Mouse (Mus musculus) ES-Bruce4 (cell line): ENCODE results near the gene Calm3. TPM values are rescaled to one million over a fixed set of nuclear protein-coding genes. Genes with fewer than 3 reads are reported as not detected.

ENCODE experiments used
- H3K27ac ChIP-seq: 2 replicates; pipeline ENCODE4 v1.5.1; 2012; ENCODE audit warnings: low read length, inconsistent platforms; ENCODE audit not compliant: insufficient read depth
- H3K27me3 ChIP-seq: 2 replicates; pipeline ENCODE4 v1.6.1; 2012; ENCODE audit warnings: mild to moderate bottlenecking, low read length, inconsistent platforms; ENCODE audit not compliant: control insufficient read depth, poor library complexity, insufficient read depth, severe bottlenecking
- H3K36me3 ChIP-seq: 2 replicates; pipeline ENCODE4 v1.6.1; 2012; ENCODE audit warnings: inconsistent platforms, mild to moderate bottlenecking, low read length, moderate library complexity; ENCODE audit not compliant: control insufficient read depth, poor library complexity, insufficient read depth, severe bottlenecking
- H3K4me1 ChIP-seq: one replicate; pipeline ENCODE4 v1.8.1; 2011; ENCODE audit warnings: low read length; ENCODE audit not compliant: control insufficient read depth, insufficient read depth
- H3K4me3 ChIP-seq: 2 replicates; pipeline ENCODE4 v1.5.1; 2011; ENCODE audit warnings: low read depth, mild to moderate bottlenecking, low read length
- H3K9ac ChIP-seq: 2 replicates; pipeline ENCODE4 v1.6.1; 2012; ENCODE audit warnings: low read depth, mild to moderate bottlenecking, inconsistent platforms; ENCODE audit not compliant: poor library complexity, severe bottlenecking
- H3K9me3 ChIP-seq: replicated peaks from 2 replicates; pipeline ENCODE4 v1.6.1; 2012; ENCODE audit warnings: mild to moderate bottlenecking, low read length, inconsistent platforms; ENCODE audit not compliant: control insufficient read depth, poor library complexity, insufficient read depth, severe bottlenecking
- CTCF ChIP-seq: IDR thresholded peaks from one replicate; pipeline ENCODE4 v1.8.1; 2011; ENCODE audit warnings: low read depth, low read length
- EP300 ChIP-seq: IDR thresholded peaks from 2 replicates; pipeline ENCODE4 v1.6.1; 2011; ENCODE audit warnings: low read depth, low read length; ENCODE audit not compliant: insufficient read depth
- POLR2A ChIP-seq: IDR thresholded peaks from one replicate; pipeline ENCODE4 v1.8.1; 2011; ENCODE audit warnings: low read length; ENCODE audit not compliant: insufficient read depth
- polyA plus RNA-seq: library from polyadenylated mRNA; stranded (reverse); fragments of >200 nt; gene quantifications from 2 replicates; pipeline ENCODE4 v1.2.4, GENCODE M21; 2011; ENCODE audit warnings: low read depth; ENCODE audit not compliant: missing spikeins, insufficient read depth, insufficient read length

The Calm3 gene
- polyA plus RNA-seq, 1 experiment = 358 TPM

DNA sequence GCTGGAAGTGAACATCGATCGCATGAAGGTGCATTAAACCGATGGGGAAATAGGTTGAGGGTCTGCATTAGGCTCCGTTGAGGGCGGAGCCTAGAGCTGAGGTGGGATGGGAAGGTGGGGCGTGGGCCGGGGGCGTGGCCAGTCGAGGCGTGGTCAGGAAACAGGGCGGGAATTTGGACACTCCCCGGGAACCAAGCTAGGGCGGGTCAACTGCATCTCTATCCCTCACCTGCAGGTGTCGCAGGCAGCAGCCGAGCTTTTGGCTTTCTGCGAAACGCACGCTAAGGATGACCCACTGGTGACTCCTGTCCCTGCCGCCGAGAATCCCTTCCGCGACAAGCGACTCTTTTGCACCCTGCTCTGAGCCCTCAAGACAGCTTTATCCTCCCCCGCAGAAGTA is 28.9 kb downstream of the Calm3 start:
- peaks cover 3% of the 10 kb centered on the region for H3K4me1 ChIP-seq

GRCm38 (mm10) chr7:16894279-16894678 is 29.6 kb downstream of the Calm3 start:
- Histone ChIP-seq H3K4me3 (no peak overlapping the region), H3K27ac (no peak overlapping the region), H3K9me3 (no peaks in the 10 kb centered on the region), H3K4me1 (peaks cover 3% of the 10 kb centered on the region), H3K9ac (no peak overlapping the region), H3K27me3 (no peaks in the 10 kb centered on the region), H3K36me3 (no peaks in the 10 kb centered on the region)
- TF ChIP-seq EP300 = no peak
- no peak for TF ChIP-seq POLR2A
- no peak for TF ChIP-seq CTCF

More for the DNA sequence above, 28.9 kb downstream of the Calm3 start:
- Histone ChIP-seq H3K27ac (no peak overlapping the region), H3K27me3 (no peaks in the 10 kb centered on the region), H3K4me3 (peak overlapping the region; percentile 41), H3K36me3 (no peaks in the 10 kb centered on the region), H3K9me3 (no peaks in the 10 kb centered on the region), H3K9ac (no peak overlapping the region)
- TF ChIP-seq EP300 = no peak
- no peak for TF ChIP-seq POLR2A
- TF ChIP-seq CTCF = peak; percentile 79

DNA sequence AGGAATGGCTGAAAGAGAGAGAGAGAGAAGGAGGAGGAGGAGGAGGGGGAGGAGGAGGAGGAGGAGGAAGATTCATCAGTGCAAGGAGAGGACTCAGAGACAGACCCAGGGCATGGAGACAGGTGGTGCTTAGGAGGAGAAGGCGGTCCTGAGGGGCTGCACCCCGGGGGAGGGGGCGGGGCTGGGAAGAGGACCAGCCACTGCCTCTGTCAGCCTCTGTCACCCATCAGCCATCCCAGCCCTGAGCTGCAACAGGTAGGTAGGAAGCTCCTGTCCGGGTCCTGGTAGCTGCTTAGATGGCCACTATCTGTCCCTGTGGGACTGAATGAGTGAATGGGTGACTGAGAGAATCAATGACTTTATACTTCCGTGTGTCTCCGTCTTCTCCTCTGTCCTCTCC is 30.3 kb downstream of the Calm3 start:
- Histone ChIP-seq H3K9ac (no peak overlapping the region), H3K27me3 (no peaks in the 10 kb centered on the region), H3K36me3 (no peaks in the 10 kb centered on the region), H3K4me3 (no peak overlapping the region), H3K4me1 (peaks cover 3% of the 10 kb centered on the region), H3K9me3 (no peaks in the 10 kb centered on the region), H3K27ac (no peak overlapping the region)
- no peak for TF ChIP-seq POLR2A
- no peak for TF ChIP-seq CTCF
- TF ChIP-seq EP300 = no peak

DNA sequence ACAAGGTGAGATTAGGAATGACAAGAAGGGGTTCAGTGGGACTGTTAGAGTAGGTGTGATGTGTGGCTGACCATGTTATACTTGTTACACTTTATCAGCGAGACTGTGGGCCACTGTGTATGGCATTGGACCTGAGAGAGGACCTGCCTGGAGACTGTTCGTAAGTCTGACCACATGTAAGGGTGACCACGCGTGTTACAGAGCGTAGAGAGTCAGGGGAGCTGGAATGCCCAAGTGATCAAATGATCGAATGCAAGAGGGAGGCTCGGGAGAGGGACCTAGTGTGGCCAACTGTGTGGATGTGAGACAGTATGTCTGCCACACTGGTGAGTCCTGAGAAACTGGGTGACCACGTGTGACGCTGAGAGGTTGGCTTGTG is 31.6 kb downstream of the Calm3 start:
- Histone ChIP-seq H3K9ac (no peak overlapping the region), H3K27me3 (no peaks in the 10 kb centered on the region), H3K9me3 (no peaks in the 10 kb centered on the region), H3K36me3 (no peaks in the 10 kb centered on the region), H3K27ac (no peak overlapping the region), H3K4me3 (no peak overlapping the region), H3K4me1 (peaks cover 3% of the 10 kb centered on the region)
- TF ChIP-seq POLR2A (no peak), CTCF (no peak), EP300 (no peak)

- peaks cover 3% of the 10 kb centered on the region for H3K4me1 ChIP-seq
- TF ChIP-seq CTCF = peak; percentile 93
- no peak for TF ChIP-seq EP300
- peak; percentile 61 for TF ChIP-seq POLR2A
Observed at GRCm38 (mm10) chr7:16891641-16892351, 32.1 kb downstream of the Calm3 start, which contains the start of gene Gng8. Gng8 (plus strand) TSS chr7:16891786.

GRCm38 (mm10) chr7:16890944-16891343 is 33.0 kb downstream of the Calm3 start:
- no peaks in the 10 kb centered on the region for H3K27me3 ChIP-seq
- no peaks in the 10 kb centered on the region for H3K9me3 ChIP-seq
- no peak overlapping the region for H3K4me3 ChIP-seq
- H3K4me1 ChIP-seq = peaks cover 3% of the 10 kb centered on the region
- no peak for TF ChIP-seq EP300
- 0 out of 2 replicates have a peak overlapping the region, but pooled peaks have one; percentile 6 for H3K27ac ChIP-seq
- peak overlapping the region; percentile 11; the same call in 1 of the 2 replicates for H3K9ac ChIP-seq
- H3K36me3 ChIP-seq = no peaks in the 10 kb centered on the region

More at GRCm38 (mm10) chr7:16891641-16892351, 32.1 kb downstream of the Calm3 start, which contains the start of gene Gng8:
- peak within 1 kb of the TSS; percentile 18; the same call in 1 of the 2 replicates for H3K9ac ChIP-seq
- H3K27ac ChIP-seq = peak within 1 kb of the TSS; percentile 45; the same call in 1 of the 2 replicates
- H3K36me3 ChIP-seq = no peaks in the 10 kb centered on the region
- H3K9me3 ChIP-seq = no peaks in the 10 kb centered on the region
- H3K4me3 ChIP-seq = peak within 1 kb of the TSS; percentile 68
- no peaks in the 10 kb centered on the region for H3K27me3 ChIP-seq
